Mouse (Mus musculus) forebrain, embryonic 11.5 days (tissue): ENCODE measurements around the gene Rpl5. TPM values are rescaled to one million over a fixed set of nuclear protein-coding genes. Genes with fewer than 3 reads are reported as not detected.

Experiments used
- ATAC-seq: fragments of 200-750 bp; cut with Nextera tagmentation; replicated peaks from 2 replicates; pipeline ENCODE4 v1.8.0; 2017; ENCODE audit warnings: moderate TSS enrichment; ENCODE audit not compliant: low FRiP score
- DNase-seq: peaks from one replicate; pipeline ENCODE4 v3.0.0-alpha.2; 2017; ENCODE audit warnings: low spot score
- H3K27ac ChIP-seq: fragments of 300-500 bp; sonication (generic); 2 replicates; pipeline ENCODE4 v1.5.1; 2014; ENCODE audit warnings: low read depth, low read length
- H3K27me3 ChIP-seq: fragments of 300-500 bp; sonication (generic); 2 replicates; pipeline ENCODE4 v1.6.1; 2014; ENCODE audit warnings: mild to moderate bottlenecking, low read length, mixed read lengths; ENCODE audit not compliant: control insufficient read depth, insufficient read depth
- H3K36me3 ChIP-seq: fragments of 300-500 bp; sonication (generic); 2 replicates; pipeline ENCODE4 v1.6.1; 2014; ENCODE audit warnings: mild to moderate bottlenecking, low read length, moderate library complexity, mixed read lengths; ENCODE audit not compliant: control insufficient read depth, insufficient read depth
- H3K4me1 ChIP-seq: fragments of 300-500 bp; sonication (generic); replicated peaks from 2 replicates; pipeline ENCODE4 v1.6.1; 2014; ENCODE audit warnings: low read length, mixed read lengths; ENCODE audit not compliant: control insufficient read depth, insufficient read depth
- H3K4me2 ChIP-seq: fragments of 300-500 bp; sonication (generic); 2 replicates; pipeline ENCODE4 v1.6.1; 2014; ENCODE audit warnings: low read depth, mild to moderate bottlenecking, low read length, moderate library complexity, mixed read lengths; ENCODE audit not compliant: severe bottlenecking
- H3K4me3 ChIP-seq: fragments of 300-500 bp; sonication (generic); 2 replicates; pipeline ENCODE4 v1.5.1; 2014; ENCODE audit warnings: low read depth, low read length
- H3K9ac ChIP-seq: fragments of 300-500 bp; sonication (generic); 2 replicates; pipeline ENCODE4 v1.6.1; 2014; ENCODE audit warnings: low read length
- H3K9me3 ChIP-seq: fragments of 300-500 bp; sonication (generic); 2 replicates; pipeline ENCODE4 v1.6.1; 2016; ENCODE audit warnings: low read length, mixed read lengths; ENCODE audit not compliant: control insufficient read depth
- WGBS: fragments of 180-500 bp; shearing (Covaris S2); extraction: QIAGEN DNeasy Blood & Tissue Kit; methylation state at CpG from one replicate; pipeline ENCODE4 v1.1.7; 2014; 5-methylcytosine and 5-hydroxymethylcytosine counted together
- polyA plus RNA-seq: library from polyadenylated mRNA; unstranded; fragments of >200 nt; fragmentation: Nextera tagmentation; extraction: Ambion mirVana; gene quantifications from 2 replicates; pipeline ENCODE4 v1.2.1, GENCODE M21; 2014

Rpl5 gene
- polyA plus RNA-seq, 1 experiment from 2014 or later = 84.4 TPM

GRCm38 (mm10) chr5:107942941-107943340, 42.6 kb downstream of the Rpl5 start:
- Histone ChIP-seq H3K9me3 (no peaks in the 10 kb centered on the region), H3K36me3 (no peaks in the 10 kb centered on the region), H3K27me3 (no peaks in the 10 kb centered on the region), H3K4me2 (no peak overlapping the region), H3K4me3 (no peak overlapping the region), H3K4me1 (no peaks in the 10 kb centered on the region), H3K9ac (no peak overlapping the region), H3K27ac (no peak overlapping the region)
- ATAC-seq (no peak), DNase-seq (no peak)
- WGBS = 92% methylated on average over 1 of the region's 1 CpGs

DNA sequence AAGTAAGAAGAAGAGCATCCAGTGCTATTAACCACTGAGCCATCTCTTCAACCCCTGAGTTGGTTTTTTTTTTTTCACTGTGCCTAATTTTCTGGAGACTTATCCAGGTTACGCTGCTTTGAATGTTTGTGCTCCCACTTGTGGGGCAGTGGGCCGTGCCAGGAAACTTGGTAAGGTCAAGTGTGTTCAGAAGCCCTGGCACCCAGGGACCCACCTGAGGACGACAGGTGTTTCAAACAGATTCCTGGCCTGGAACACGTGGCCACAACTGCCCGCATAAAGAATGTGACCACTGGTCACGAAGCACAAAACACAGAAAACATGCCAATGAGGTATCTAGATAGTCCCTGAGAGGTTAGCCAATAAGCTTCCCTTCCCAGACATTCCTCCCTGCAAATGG, 43.2 kb downstream of the Rpl5 start:
- no peaks in the 10 kb centered on the region for H3K4me1 ChIP-seq

DNA sequence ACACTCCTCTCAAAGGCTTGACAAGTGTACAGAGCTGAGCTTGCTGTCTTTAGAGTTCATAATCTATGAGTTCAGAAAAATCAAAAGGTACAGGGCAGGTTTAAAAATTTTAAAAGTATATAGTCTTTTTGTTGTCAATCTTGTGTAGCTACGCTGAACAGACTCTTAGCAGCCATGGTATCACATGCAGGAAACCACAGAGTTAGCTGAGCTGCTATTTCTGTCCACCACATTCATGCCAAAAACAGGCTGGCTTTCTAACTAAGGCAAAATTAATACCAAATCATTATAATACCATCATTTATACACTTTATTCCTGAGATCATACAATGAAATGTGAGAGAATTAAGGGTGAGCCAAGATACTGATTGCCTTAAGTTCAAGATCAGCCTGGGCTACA, 46.2 kb downstream of the Rpl5 start:
- H3K9me3 ChIP-seq = no peaks in the 10 kb centered on the region
- WGBS = 92% methylated on average over 1 of the region's 1 CpGs

More for the DNA sequence above, 43.2 kb downstream of the Rpl5 start:
- Histone ChIP-seq H3K9me3 (no peaks in the 10 kb centered on the region), H3K36me3 (no peaks in the 10 kb centered on the region), H3K9ac (no peak overlapping the region), H3K27ac (no peak overlapping the region), H3K4me2 (no peak overlapping the region), H3K27me3 (no peaks in the 10 kb centered on the region), H3K4me3 (no peak overlapping the region)
- 88% methylated on average over 6 of the region's 6 CpGs for WGBS
- DNase-seq = no peak
- ATAC-seq = no peak

GRCm38 (mm10) chr5:107947548-107947947, 47.2 kb downstream of the Rpl5 start:
- H3K4me2 ChIP-seq = no peak overlapping the region
- H3K4me1 ChIP-seq = no peaks in the 10 kb centered on the region
- WGBS = 91% methylated on average over 2 of the region's 2 CpGs
- H3K4me3 ChIP-seq = no peak overlapping the region
- H3K9ac ChIP-seq = no peak overlapping the region
- no peaks in the 10 kb centered on the region for H3K36me3 ChIP-seq
- DNase-seq (no peak), ATAC-seq (no peak)
- H3K9me3 ChIP-seq = no peaks in the 10 kb centered on the region
- H3K27ac ChIP-seq = no peak overlapping the region
- no peaks in the 10 kb centered on the region for H3K27me3 ChIP-seq

More for the DNA sequence above, 46.2 kb downstream of the Rpl5 start:
- Histone ChIP-seq H3K27ac (no peak overlapping the region), H3K27me3 (no peaks in the 10 kb centered on the region), H3K36me3 (no peaks in the 10 kb centered on the region), H3K4me3 (no peak overlapping the region), H3K4me2 (no peak overlapping the region), H3K9ac (no peak overlapping the region), H3K4me1 (no peaks in the 10 kb centered on the region)
- DNase-seq = no peak
- no peak for ATAC-seq

DNA sequence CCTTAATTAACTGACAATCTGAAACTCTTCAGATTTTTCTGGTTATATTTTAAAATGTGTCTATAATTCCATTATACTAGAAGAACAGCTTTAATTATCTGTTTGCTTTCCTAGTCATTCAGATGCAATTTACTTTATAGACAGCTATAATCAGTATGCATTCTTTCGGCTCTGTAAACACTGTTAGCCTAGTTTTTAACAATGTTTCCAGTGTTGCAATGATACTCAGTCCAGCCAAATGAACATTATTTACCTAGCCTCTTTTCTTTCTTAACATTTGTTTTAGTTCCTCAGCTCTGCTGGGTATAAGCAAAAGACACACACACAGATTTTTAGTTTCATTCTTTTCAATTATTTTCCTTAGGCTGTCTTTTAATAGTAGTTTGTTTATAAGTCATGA, 48.6 kb downstream of the Rpl5 start:
- no peaks in the 10 kb centered on the region for H3K4me1 ChIP-seq
- H3K27me3 ChIP-seq = no peaks in the 10 kb centered on the region
- no peak overlapping the region for H3K9ac ChIP-seq
- ATAC-seq (no peak), DNase-seq (no peak)
- no peaks in the 10 kb centered on the region for H3K36me3 ChIP-seq
- H3K4me2 ChIP-seq = no peak overlapping the region
- H3K9me3 ChIP-seq = no peaks in the 10 kb centered on the region
- no peak overlapping the region for H3K4me3 ChIP-seq
- no peak overlapping the region for H3K27ac ChIP-seq
- 92% methylated on average over 1 of the region's 1 CpGs for WGBS

DNA sequence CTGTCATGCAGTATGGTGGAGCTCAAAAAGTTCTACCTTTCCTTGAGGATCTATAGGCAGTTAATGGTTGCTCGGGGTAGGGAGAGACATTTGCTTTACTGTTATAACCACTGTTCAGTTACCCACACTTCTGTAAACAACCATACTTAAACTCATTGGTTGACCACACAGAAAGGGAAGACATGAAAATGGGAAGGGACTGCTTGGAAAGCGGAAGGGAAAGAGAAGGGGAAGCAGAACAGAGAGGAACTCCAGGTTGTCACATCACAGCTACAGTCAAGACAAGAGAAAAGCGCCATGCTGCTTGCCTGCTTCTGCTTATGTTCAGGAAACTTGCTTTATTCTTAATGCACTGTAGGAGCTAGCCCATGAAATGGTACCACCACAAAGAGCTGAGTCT, 49.3 kb downstream of the Rpl5 start:
- DNase-seq (no peak), ATAC-seq (no peak)
- Histone ChIP-seq H3K27ac (no peak overlapping the region), H3K4me1 (no peaks in the 10 kb centered on the region), H3K9ac (no peak overlapping the region), H3K4me2 (no peak overlapping the region), H3K9me3 (no peaks in the 10 kb centered on the region), H3K4me3 (no peak overlapping the region), H3K36me3 (no peaks in the 10 kb centered on the region), H3K27me3 (no peaks in the 10 kb centered on the region)
- 85% methylated on average over 3 of the region's 3 CpGs for whole genome bisulfite sequencing

DNA sequence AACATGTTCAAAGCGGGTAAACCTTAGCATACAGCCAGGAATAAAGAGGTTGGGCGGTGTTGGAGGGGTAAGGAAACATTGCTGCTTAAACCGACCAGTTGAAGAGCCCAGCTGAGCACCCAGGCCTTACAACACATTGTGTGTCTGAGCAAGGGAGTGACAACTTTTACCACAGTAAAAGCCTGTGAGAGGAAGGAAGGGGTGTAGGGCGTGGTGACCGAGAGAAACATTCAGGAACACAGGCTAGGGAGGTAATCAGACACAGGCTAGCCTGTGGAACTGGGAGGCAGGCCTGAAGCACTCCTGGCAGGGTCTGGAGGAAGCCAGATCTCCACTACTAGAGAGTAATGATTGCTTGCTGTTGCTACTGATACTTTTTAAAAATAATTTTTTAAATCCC, 50.3 kb downstream of the Rpl5 start:
- ATAC-seq (no peak), DNase-seq (no peak)
- Histone ChIP-seq H3K27ac (no peak overlapping the region), H3K9me3 (no peaks in the 10 kb centered on the region), H3K27me3 (no peaks in the 10 kb centered on the region), H3K9ac (no peak overlapping the region), H3K4me3 (no peak overlapping the region), H3K36me3 (no peaks in the 10 kb centered on the region), H3K4me2 (no peak overlapping the region), H3K4me1 (no peaks in the 10 kb centered on the region)
- WGBS = 84% methylated on average over 5 of the region's 5 CpGs

Other genes starting within 250 kb of the Rpl5 start
- 0.07 TPM in 1 of 2 replicates, not detected in the other for gene Gfi1, start 174.5 kb upstream of the Rpl5 start, polyA plus RNA-seq
- 0.15 and 0.16 TPM in 2 replicates for gene Ube2d2b, start 70.4 kb upstream of the Rpl5 start, polyA plus RNA-seq
- gene Evi5, start 25.4 kb upstream of the Rpl5 start, polyA plus RNA-seq = 48.6 and 50.7 TPM in 2 replicates
- 18.1 and 21.7 TPM in 2 replicates for gene Fam69a, start 86.6 kb downstream of the Rpl5 start, polyA plus RNA-seq
- gene Mtf2, start 165.2 kb downstream of the Rpl5 start, polyA plus RNA-seq = 138 and 148 TPM in 2 replicates
- gene Tmed5, start 232.1 kb downstream of the Rpl5 start, polyA plus RNA-seq = 31.8 and 35.2 TPM in 2 replicates
- 13.9 and 15.8 TPM in 2 replicates for gene Ccdc18, start 232.4 kb downstream of the Rpl5 start, polyA plus RNA-seq